Mouse (Mus musculus) thymus, postnatal 10 days (tissue): Measurements from ENCODE around the gene Scgb1b12.
"Not testable (repeated sequence)": the region's sequence is repeated elsewhere in the genome, so short reads cannot be mapped to it uniquely, and the experiment has no call there.

ENCODE experiments used
- DNase-seq, 2 experiments: peaks; one replicate each; pipeline ENCODE4 v3.0.0; 2021; ENCODE audit warnings: low spot score in 2 of 2

Scgb1b12 gene

DNA sequence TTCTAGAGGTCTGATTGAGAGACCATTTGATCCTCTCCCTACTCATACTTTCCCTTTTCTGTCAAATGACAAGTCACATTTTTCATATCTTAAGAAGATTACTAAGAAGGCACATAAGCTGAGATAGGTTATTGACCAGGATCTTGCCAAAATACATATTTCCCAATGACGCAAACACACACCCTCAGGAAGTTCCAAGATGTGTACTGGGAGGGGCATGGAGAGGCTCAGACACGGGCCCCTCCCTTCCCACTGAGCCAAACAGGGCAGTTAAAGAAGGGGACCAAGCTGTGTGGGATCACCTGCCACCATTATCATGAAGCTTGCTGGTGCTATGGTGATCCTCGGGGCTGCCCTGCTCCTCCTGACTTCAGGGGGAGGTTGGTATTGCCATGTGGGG lies at the start of gene Scgb1b12:
Gene Scgb1b12 (plus strand): TSS at position 301 of the 400 bp plus-strand sequence.
- not testable (repeated sequence) for DNase-seq

- DNase-seq: not testable (repeated sequence)
Measured at GRCm38 (mm10) chr7:32327145-32327544, 6.8 kb upstream of the Scgb1b12 start, which contains the start of gene Scgb2b12. Gene Scgb2b12, minus strand, starts transcription at chr7:32327245.
